Mouse (Mus musculus) heart, adult 18-20 months (tissue): ENCODE data around the gene Upk3b. TPM values are rescaled to one million over a fixed set of nuclear protein-coding genes. Genes with fewer than 3 reads are reported as not detected.

Experiments used
- DNase-seq, 2 experiments: peaks; one replicate each; pipeline ENCODE4 v3.0.0; 2021 to 2022; ENCODE audit warnings: mixed read lengths in 1 of 2
- total RNA-seq, 2 experiments: library from RNA; stranded (reverse); gene quantifications; 2 replicates each; pipeline ENCODE4 v1.2.3; 2021

Upk3b gene
- total RNA-seq, 2 experiments from 2014 or later = 11.1 to 23.7 TPM

DNA sequence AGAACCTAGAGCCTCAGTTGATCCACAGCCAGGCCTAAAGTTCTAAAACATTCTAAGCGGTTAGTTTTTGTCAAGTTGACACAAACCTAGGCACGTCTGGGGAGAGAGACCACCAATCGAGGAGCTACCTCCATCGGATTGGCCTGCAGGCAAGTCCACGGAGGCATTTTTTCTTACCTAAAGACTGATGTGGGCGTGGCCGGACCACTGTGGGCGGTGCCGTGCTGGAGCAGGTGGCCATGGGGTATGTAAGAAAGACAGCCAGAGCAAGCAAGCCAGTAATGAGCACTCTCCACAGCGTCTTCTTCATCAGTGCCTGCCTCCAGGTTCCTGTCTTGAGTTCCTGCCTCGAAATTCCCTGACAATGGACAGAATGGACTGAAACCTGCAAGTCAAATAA lies 35.2 kb downstream of the Upk3b start:
- no peak for DNase-seq

DNA sequence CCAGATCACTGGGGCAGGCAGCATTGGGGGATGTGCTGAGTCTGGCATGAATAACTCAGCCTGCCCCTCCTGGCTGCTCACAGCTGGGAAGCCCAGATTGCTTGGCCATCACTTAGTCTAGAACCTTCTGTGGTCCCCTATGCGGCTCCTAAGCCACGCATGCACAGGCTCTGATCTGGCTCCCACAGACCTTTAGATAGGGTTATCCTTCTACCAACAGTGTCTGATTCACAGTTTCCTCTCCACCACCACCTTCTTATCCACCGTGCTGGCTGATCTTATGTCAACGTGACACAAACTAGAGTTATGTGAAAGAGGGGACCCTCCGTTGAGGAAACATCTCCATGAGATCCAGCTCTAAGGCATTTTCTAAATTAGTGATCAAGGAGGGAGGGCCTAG lies 36.8 kb downstream of the Upk3b start:
- no peak for DNase-seq

DNA sequence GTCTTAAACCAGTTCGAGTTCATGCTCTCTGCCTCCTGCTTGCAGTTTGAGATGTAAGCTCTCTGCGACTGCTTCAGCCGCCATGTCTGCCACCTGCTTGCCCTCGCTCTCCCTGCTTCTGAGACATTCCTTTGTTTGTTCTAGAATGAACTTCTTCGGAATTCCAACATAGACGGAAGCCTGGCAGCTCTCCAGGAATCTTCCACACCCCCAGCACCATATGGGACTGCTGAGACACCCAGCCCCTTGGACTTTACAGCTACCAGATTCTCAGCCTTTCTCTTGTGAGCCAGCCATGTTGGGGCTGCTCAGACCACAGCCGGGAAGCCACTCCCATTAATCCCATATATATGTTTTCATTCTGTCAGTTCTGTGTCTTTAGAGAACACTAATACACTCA lies 38.0 kb downstream of the Upk3b start:
- DNase-seq = no peak

DNA sequence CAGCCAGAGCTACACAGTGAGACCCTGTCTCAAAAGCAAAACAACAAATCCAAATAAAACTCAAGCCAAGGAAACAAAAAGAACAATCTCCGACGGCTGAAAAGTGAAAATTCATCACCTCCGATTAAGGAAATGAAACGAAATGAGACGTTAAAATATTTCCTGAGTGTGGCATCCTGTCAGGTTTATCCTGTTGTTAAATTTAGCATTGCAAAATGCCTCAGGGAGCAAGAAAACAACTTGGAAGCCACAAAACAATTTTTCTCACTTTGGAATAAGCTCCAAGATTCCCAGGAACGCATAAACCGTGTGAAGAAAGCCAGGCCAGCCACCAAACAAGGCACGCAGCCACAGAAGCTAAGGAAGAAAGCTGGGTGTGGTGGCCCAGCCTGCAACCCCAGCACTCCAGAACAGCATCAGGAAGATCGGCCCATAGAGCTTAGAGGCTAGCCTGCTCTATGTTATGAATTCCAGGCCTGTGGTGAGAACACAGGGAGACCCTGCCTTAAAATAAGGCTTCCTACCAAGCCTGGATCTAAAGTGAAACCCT lies 38.8 kb downstream of the Upk3b start:
- peak in 1 of 2 experiments; percentile 54 for DNase-seq

DNA sequence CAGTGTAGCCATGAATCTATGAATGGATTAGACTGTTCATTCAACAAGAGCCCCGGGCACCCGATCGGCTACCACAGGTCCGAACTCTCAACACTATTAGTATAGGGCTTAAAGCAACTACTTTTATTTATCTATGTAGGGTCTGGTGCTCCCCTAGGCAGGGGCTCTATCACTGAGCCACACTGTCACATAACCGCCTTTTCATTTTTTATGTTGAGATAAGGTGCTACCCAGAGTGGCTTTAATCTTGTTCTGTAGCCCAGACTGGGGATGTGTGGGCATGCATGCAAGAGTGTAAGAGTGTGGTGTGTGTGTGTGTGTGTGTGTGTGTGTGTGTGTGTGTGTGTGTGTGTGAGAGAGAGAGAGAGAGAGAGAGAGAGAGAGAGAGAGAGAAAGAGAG lies 39.8 kb downstream of the Upk3b start:
- DNase-seq = no peak

DNA sequence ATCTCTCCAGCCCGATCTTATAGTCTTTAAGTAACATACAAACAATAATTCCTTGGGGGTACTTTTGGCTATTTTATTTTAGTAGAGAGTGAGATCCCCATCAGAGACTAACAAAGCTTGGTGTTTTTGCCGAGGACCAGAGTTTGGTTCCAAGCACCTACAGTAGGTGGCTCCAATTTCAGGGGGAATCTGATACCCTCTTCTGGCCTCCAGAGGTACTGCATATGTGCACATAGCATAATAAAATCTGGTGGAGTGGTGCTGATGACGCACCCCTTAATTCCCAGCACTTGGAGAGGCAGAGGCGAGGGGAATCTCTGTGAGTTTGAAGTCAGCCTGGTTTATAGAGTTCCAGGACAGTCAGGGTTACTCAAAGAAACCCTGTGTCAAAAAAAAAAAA lies 44.0 kb downstream of the Upk3b start:
- no peak for DNase-seq

DNA sequence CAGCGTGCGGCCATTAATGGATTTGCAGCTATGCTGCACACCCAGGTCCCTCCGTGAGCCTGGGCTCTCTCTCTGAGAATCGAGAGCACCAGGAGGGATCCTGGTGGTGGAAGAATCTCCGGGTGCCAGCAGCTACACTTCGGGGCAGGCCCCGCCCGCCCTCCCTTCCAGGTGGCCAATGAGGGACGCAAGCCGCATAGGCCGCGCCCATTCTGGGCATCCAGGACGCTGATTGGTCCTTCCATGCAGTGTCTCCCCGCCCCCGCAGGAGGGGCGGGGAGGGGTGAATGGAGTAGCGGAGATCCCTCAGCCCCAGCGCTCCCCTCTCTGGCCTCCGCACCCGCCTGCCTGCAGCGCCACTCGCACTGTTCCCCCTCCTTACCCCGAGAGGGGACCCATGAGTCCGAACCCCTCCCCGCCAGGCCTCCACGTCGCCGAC lies 45.4 kb downstream of the Upk3b start, which contains the start of gene Rasa4:
Gene Rasa4, plus strand, starts transcription at position 248 of the 439 bp plus-strand sequence.
- peak; percentile 94 to 97 for DNase-seq

DNA sequence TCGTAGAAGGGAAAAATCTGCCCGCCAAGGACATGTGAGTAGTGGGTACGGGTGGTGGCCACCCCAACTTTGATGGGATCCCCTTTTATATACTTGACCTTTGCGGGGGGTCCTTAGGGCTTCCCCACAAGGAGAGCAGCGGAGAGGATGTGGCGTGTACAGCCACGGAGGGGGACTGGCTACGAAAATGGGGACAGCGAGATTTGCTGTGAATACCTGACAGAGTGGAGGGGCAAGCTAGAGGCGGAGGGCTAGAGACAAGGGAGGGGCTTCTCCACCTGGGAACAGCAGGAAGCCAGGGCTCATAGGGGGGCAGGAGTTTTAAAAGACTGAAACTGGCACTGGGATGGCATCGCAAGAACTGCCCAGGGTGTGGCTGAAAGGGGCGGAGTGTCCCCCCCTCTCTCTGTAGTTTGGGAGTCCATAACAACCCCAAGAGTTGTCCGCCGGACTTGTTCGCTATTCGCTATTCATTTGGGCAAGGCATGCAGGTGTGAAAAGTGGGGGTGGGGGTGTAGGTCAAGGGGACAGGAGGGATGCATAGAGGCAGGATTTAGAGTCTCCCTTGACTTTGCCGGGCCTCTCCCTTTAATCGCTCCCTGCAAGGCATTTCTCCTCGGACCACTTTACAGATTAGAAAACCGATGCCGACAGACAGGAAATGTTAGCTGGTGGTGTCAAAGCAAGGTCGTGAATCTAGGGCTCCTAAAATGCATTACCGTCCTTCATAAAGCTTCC lies 46.0 kb downstream of the Upk3b start:
- DNase-seq = no peak

DNA sequence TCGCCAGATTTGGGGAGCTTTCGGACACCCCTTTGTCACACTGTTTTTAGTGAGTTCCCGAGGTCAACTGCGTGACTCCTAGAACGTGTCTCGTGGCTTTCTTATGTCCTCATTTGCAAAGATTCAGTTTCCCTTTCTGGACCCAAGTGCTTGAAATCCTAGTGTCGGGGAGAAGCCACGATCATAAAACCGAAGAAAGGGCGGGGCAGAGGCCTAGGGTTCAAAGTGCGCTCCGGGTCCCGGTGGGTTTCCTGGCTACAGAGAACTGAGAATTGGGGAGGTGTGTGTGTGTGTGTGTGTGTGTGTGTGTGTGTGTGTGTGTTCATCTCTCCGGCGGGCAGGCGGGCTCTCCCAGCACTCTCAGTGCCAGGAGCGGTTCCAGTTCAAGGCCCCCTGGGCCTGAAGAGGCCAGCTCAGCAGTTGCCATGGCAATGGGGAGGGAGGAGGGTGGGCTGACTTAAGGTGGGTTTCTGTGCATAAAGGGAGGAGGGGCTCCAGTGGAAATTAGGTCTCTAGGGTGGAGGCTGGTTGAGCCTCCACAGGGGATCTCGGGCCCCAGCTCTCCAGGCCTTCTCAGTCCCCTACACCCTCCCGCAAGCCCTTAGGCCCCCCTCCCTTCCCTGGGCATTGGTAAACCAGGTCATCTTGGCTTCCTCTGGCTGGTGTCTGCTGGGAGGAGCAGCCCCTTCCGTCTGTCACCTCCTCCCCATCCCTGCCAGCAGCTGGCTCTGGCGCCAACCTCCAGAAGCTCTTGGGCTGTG lies 46.8 kb downstream of the Upk3b start:
- no peak for DNase-seq

DNA sequence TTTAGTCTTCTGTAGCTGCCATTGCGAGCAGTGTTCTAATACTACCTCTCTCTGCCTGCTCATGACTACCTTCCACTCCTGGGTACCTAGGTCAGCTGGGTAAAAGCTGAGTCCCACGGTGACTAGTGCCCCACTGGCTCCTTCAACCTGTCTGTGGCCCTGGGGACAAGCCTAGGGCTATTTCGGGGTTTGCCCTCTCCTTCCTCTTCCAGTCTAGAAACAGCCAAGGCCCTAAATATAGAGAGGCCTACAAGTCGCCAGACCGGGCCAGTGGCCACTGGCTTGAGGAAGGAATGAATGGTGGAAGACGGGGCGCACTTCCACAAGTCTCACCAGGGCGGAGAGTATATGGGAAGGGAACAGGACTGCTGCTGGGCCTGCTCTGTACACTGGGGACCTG lies 48.0 kb downstream of the Upk3b start:
- no peak for DNase-seq

DNA sequence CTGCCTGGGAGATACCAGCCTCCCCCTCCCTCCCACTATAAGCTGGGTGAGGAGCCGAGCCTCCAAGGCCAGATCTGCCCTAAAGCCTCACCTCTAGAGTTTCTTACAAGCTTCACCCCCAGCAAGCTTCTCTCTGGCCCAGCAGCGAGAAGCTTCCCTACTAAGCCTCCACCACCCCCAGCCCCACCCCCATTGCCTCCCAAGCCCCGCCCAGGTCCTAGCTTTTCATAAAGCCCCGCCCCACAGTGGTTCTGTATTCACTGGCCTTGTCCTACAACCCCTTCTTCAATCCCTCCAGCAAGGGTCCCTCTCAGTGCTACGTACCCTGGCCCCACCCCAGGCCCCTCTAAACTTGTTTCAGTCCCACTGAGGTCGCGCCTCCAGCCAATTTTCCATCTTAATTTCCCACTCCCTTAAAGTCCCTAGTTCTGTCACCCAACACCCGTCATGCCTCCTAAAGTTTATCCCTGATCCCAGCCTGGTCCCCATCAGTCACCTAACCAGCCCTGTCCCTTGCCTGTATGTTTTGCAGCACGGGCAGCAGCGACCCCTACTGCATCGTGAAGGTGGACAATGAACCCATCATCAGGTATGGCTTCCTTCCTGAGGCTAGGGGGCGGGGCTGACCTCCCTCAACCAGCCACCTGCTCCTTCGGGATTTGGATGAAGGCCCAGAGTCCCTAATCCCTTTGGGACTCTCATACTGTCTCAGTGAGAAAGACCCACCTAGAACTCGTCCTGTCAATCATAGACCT lies 50.7 kb downstream of the Upk3b start:
- no peak for DNase-seq

DNA sequence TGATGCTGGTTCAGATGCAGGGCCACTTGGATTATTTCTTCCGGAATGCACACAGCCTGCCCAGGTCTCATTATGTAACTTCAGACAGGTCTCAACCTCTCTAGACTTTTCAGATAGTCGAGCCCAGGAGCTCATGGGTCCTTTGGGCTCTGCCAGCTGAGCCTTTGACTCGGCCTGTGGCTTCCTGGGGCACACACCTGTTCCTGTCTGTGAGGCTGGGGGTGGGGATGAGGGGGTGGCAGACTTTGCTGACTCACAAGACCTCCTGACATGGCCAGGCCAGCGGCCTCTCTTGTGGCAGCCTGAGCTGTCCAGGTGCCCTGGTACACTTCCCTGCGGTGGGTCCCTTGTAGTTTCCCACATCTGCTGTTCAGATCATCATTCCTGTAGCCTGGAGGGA lies 53.6 kb downstream of the Upk3b start:
- DNase-seq = no peak

DNA sequence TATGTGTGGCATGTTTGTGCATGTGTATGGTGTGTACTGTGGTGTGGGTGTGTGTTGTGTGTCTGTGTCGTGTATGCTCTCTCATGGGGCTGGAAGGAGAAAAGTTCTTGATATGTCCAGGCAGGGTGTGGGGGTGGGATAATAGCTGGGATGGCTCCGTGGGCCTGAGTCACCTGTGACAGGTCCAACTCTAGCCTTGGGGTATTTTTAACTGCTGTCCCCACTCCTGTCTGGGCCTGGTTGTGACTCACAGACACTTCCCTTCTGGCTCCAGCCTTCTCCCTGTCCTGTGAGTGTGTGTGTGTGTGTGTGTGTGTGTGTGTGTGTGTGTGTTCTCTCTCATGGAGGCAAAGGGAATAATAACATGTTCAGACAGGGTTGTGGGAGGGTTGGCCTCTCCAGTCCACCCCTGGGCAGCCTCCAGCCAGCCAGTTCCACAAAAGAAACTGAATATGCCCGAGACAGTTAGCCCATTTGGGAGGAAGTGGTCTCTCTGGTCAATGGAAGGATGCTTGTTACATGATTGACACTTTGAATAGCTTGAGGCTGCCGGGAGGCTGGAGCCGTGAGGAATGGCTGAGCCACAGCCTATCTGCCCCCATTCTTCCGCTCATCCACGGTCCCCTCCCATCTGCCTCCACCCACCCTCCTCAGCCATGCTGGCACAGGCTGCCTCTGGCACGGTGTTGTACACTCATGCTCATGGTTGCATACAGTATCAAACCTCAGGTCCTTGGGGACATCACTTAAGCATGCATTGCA lies 56.1 kb downstream of the Upk3b start:
- DNase-seq = no peak

DNA sequence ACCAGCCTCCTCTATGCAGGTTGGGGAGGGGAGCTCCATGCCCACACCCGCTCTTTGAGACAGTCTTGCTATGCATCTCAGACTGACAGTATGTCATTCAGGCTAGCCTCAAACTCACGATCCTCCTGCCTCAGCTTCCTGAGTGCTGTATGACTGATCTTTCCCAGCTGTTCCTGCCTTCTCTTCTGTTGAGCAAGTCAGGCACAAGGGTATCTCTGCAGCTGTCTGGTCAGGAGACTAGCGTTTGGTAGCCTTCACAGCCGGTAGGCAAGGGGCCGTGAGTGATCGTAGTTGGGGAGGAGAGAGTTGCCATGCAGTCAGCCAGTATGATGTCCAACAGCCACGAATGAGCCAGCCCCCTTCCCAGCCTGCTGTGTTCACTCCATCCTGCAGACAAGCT lies 56.8 kb downstream of the Upk3b start:
- no peak for DNase-seq

Other genes with a start within 250 kb of the Upk3b start
- gene Srrm3, start 231.6 kb upstream of the Upk3b start, total RNA-seq = not detected
- 100 to 1,000 TPM; 501 to 698 TPM for gene Hspb1, start 150.6 kb upstream of the Upk3b start, total RNA-seq
- 100 to 1,000 TPM; 285 to 287 TPM for gene Ywhag, start 103.9 kb upstream of the Upk3b start, total RNA-seq
- under 1 TPM; 0.21 to 0.40 TPM for gene Ssc4d, start 64.0 kb upstream of the Upk3b start, total RNA-seq
- gene Zp3, start 58.4 kb upstream of the Upk3b start, total RNA-seq = not detected
- 1 to 10 TPM; 6.5 to 8.1 TPM for gene Dtx2, start 43.7 kb upstream of the Upk3b start, total RNA-seq
- gene Upk3bl, start 16.0 kb downstream of the Upk3b start, total RNA-seq = not detected
- 1 to 10 TPM; 4.8 to 5.4 TPM for gene Rasa4, start 45.4 kb downstream of the Upk3b start, total RNA-seq
- gene Polr2j, start 78.1 kb downstream of the Upk3b start, total RNA-seq = 10 to 100 TPM; 63.7 to 78.8 TPM
- 1 to 10 TPM; 5.5 to 5.7 TPM for gene Lrwd1, start 97.6 kb downstream of the Upk3b start, total RNA-seq
- gene Alkbh4, start 97.7 kb downstream of the Upk3b start, total RNA-seq = 1 to 10 TPM; 4.7 to 4.9 TPM
- gene Orai2, start 132.2 kb downstream of the Upk3b start, total RNA-seq = 1 to 10 TPM; 1.2 to 2.4 TPM
- gene Prkrip1, start 160.5 kb downstream of the Upk3b start, total RNA-seq = 10 to 100 TPM; 13.8 to 24.2 TPM
- gene Sh2b2, start 208.1 kb downstream of the Upk3b start, total RNA-seq = 1 to 10 TPM; 1.0 to 2.0 TPM